Mouse (Mus musculus) retina, embryonic 14.5 days (tissue): ENCODE data around the gene Anxa4.

Experiments
- DNase-seq: peaks from one replicate; pipeline ENCODE4 v3.0.0-alpha.2; 2015; ENCODE audit warnings: low spot score

Gene Anxa4

GRCm38 (mm10) chr6:86793021-86793815, at the start of gene Anxa4:
TSS of gene Anxa4 (minus strand) at chr6:86793584.
- DNase-seq: peak; percentile 68

GRCm38 (mm10) chr6:86841949-86842348, 48.6 kb upstream of the Anxa4 start:
- DNase-seq: no peak

GRCm38 (mm10) chr6:86839089-86839488, 45.7 kb upstream of the Anxa4 start:
- no peak for DNase-seq

GRCm38 (mm10) chr6:86832802-86833502, 39.6 kb upstream of the Anxa4 start:
- DNase-seq: no peak

GRCm38 (mm10) chr6:86830738-86831500, 37.5 kb upstream of the Anxa4 start:
- DNase-seq: no peak

GRCm38 (mm10) chr6:86829768-86830167, 36.4 kb upstream of the Anxa4 start:
- no peak for DNase-seq

- DNase-seq: no peak
Measured at GRCm38 (mm10) chr6:86827432-86827831, 34.0 kb upstream of the Anxa4 start.

GRCm38 (mm10) chr6:86824401-86824800, 31.0 kb upstream of the Anxa4 start:
- DNase-seq: no peak

- no peak for DNase-seq
Measured at GRCm38 (mm10) chr6:86823824-86824223, 30.4 kb upstream of the Anxa4 start.

- DNase-seq: no peak
Measured at GRCm38 (mm10) chr6:86823051-86823431, 29.7 kb upstream of the Anxa4 start.

- DNase-seq: peak; percentile 34
Measured at GRCm38 (mm10) chr6:86822285-86823050, 29.1 kb upstream of the Anxa4 start.

- peak; percentile 50 for DNase-seq
Measured at GRCm38 (mm10) chr6:86820690-86821089, 27.3 kb upstream of the Anxa4 start.

GRCm38 (mm10) chr6:86819926-86820325, 26.5 kb upstream of the Anxa4 start:
- no peak for DNase-seq

- DNase-seq: no peak
Measured at GRCm38 (mm10) chr6:86818914-86819313, 25.5 kb upstream of the Anxa4 start.

GRCm38 (mm10) chr6:86816586-86816985, 23.2 kb upstream of the Anxa4 start:
- peak; percentile 86 for DNase-seq

GRCm38 (mm10) chr6:86815436-86815835, 22.1 kb upstream of the Anxa4 start:
- no peak for DNase-seq

GRCm38 (mm10) chr6:86814926-86815325, 21.5 kb upstream of the Anxa4 start:
- DNase-seq: no peak

GRCm38 (mm10) chr6:86813341-86813740, 20.0 kb upstream of the Anxa4 start:
- peak; percentile 57 for DNase-seq

GRCm38 (mm10) chr6:86812919-86813318, 19.5 kb upstream of the Anxa4 start:
- no peak for DNase-seq

GRCm38 (mm10) chr6:86806455-86807086, 13.2 kb upstream of the Anxa4 start:
- DNase-seq: peak; percentile 74

- no peak for DNase-seq
Measured at GRCm38 (mm10) chr6:86804646-86805045, 11.3 kb upstream of the Anxa4 start.
